Mouse (Mus musculus) midbrain, embryonic 11.5 days (tissue): ENCODE data around the gene Bbs9. TPM values are rescaled to one million over a fixed set of nuclear protein-coding genes. Genes with fewer than 3 reads are reported as not detected.

Source experiments
- ATAC-seq: fragments of 200-750 bp; cut with Nextera tagmentation; 2 replicates; pipeline ENCODE4 v1.8.0; 2017; ENCODE audit warnings: moderate TSS enrichment, moderate library complexity; ENCODE audit not compliant: low FRiP score
- DNase-seq: peaks from one replicate; pipeline ENCODE4 v3.0.0; 2015; ENCODE audit warnings: low spot score; ENCODE audit errors: missing footprints
- H3K27ac ChIP-seq: fragments of 300-500 bp; sonication (generic); 2 replicates; pipeline ENCODE4 v1.5.1; 2014; ENCODE audit warnings: low read depth, low read length
- H3K27me3 ChIP-seq: fragments of 300-500 bp; sonication (generic); 2 replicates; pipeline ENCODE4 v1.6.1; 2014; ENCODE audit warnings: mild to moderate bottlenecking, low read length, moderate library complexity, mixed read lengths; ENCODE audit not compliant: control insufficient read depth, insufficient read depth
- H3K36me3 ChIP-seq: fragments of 300-500 bp; sonication (generic); 2 replicates; pipeline ENCODE4 v1.6.1; 2014; ENCODE audit warnings: mild to moderate bottlenecking, low read length, moderate library complexity, mixed read lengths; ENCODE audit not compliant: control insufficient read depth, insufficient read depth
- H3K4me1 ChIP-seq: fragments of 300-500 bp; sonication (generic); 2 replicates; pipeline ENCODE4 v1.6.1; 2014; ENCODE audit warnings: low read length; ENCODE audit not compliant: control insufficient read depth, insufficient read depth
- H3K4me2 ChIP-seq: fragments of 300-500 bp; sonication (generic); 2 replicates; pipeline ENCODE4 v1.6.1; 2014; ENCODE audit warnings: mild to moderate bottlenecking, moderate library complexity
- H3K4me3 ChIP-seq: fragments of 300-500 bp; sonication (generic); 2 replicates; pipeline ENCODE4 v1.5.1; 2014; ENCODE audit warnings: low read depth, low read length
- H3K9ac ChIP-seq: fragments of 300-500 bp; sonication (generic); 2 replicates; pipeline ENCODE4 v1.6.1; 2014; ENCODE audit warnings: low read length
- H3K9me3 ChIP-seq: fragments of 300-500 bp; sonication (generic); 2 replicates; pipeline ENCODE4 v1.6.1; 2016; ENCODE audit warnings: low read length; ENCODE audit not compliant: control insufficient read depth
- WGBS: fragments of 180-500 bp; shearing (Covaris S2); extraction: QIAGEN DNeasy Blood & Tissue Kit; methylation state at CpG from one replicate; pipeline ENCODE4 v1.1.7; 2014; 5-methylcytosine and 5-hydroxymethylcytosine counted together
- polyA plus RNA-seq: library from polyadenylated mRNA; unstranded; fragments of >200 nt; fragmentation: Nextera tagmentation; extraction: Ambion mirVana; gene quantifications from 2 replicates; pipeline ENCODE4 v1.2.1, GENCODE M21; 2014

The Bbs9 gene
- polyA plus RNA-seq, 1 experiment from 2014 or later = 17.4 TPM

DNA sequence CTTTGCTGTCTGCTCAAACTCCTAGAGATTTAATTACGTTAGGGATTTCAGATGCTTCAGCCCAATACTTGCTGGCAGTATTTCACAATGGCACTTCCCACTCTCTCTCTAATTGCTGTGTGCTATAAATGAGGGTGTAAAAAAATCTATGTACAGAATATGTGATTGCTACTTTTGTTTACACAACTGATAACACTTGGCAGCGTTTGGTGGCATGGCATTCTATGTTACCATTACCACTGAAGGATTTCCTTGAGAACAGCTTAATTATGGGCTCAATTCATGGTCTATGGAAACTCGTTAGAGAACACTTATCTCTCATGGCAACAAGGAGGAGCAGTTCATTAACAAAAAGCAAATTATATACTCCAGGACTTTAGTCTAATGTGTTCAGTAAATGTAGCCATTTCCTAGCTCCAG, 351.1 kb downstream of the Bbs9 start:
- ATAC-seq = no peak

GRCm38 (mm10) chr9:22827176-22827770, 351.8 kb downstream of the Bbs9 start:
- ATAC-seq (no peak), DNase-seq (no peak)
- WGBS = 84% methylated on average over 2 of the region's 2 CpGs
- H3K9ac ChIP-seq = no peak overlapping the region
- H3K4me2 ChIP-seq = no peak overlapping the region
- H3K27ac ChIP-seq = no peak overlapping the region
- no peaks in the 10 kb centered on the region for H3K9me3 ChIP-seq
- no peaks in the 10 kb centered on the region; the same call in 1 of the 2 replicates for H3K27me3 ChIP-seq
- H3K36me3 ChIP-seq = no peaks in the 10 kb centered on the region
- H3K4me3 ChIP-seq = no peak overlapping the region
- no peaks in the 10 kb centered on the region for H3K4me1 ChIP-seq

More for the DNA sequence above, 351.1 kb downstream of the Bbs9 start:
- Histone ChIP-seq H3K4me3 (no peak overlapping the region), H3K27me3 (no peaks in the 10 kb centered on the region; the same call in 1 of the 2 replicates), H3K9me3 (no peaks in the 10 kb centered on the region), H3K9ac (no peak overlapping the region), H3K36me3 (no peaks in the 10 kb centered on the region), H3K27ac (no peak overlapping the region), H3K4me2 (no peak overlapping the region), H3K4me1 (no peaks in the 10 kb centered on the region)
- WGBS = 70% methylated on average over 3 of the region's 3 CpGs
- no peak for DNase-seq

DNA sequence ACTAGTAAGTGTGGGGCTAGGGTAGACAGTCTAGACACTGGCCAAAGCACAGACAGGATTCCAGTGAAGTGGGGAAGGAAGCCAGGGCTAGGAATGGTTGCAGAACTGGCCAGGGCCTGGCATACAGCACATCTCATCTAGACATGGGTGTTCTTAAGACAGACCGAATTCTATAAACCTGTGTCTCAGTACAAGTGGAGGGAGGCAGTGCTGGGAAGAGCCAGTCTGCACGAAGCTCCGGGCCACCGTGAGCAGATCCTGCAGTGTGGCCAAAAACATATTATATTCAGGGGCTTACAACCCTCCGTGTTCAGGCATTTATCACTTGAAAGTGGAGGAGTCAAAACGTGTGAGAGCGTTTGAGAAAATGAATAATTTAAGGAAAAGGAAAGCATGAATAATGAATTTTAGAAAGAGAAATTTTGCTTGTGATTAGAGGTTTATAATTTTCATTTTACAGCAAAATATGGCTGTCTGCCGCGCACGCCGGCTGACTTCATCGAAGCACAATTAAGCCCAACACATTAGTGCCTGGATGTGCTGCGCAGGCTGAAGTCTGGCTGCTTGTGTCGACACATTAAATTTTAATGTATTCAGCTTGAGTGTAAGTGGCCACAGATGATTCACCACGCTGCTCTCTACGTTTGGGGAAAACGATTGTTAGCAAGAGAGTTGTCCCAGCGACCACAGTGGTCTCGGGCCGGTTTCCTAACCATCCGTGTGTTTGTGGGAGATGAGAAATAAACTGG, 353.9 kb downstream of the Bbs9 start:
- WGBS = 89% methylated on average over 21 of the region's 21 CpGs
- ATAC-seq = no peak; the same call in 1 of the 2 replicates
- Histone ChIP-seq H3K27me3 (no peaks in the 10 kb centered on the region), H3K4me2 (no peak overlapping the region), H3K4me1 (no peaks in the 10 kb centered on the region), H3K9me3 (no peaks in the 10 kb centered on the region), H3K9ac (no peak overlapping the region), H3K36me3 (no peaks in the 10 kb centered on the region), H3K4me3 (no peak overlapping the region), H3K27ac (no peak overlapping the region)
- DNase-seq = no peak

DNA sequence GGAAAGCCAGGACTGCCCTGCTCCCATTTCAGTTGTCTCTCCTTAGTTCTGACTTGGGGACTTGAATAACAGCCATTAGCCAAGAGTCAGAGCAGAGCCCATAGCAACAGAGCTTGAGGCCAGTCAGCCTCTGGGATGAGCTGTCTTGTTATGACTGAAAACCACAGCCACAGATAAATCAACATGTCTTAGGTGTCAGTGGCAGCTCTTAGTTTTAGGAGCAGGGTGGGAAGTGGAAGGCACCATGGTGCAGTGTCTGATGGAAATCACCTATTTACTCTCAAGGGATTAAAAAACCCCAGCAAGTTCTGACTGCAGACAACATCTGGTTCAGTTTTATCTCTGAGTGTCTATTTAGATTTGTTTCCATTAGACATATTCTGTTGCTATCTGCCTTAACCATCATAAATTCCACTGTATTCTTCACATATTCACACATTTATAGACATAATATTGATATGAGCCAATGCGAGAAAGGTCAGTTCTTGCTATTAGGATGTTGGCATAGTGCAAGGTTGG, 359.5 kb downstream of the Bbs9 start:
- Histone ChIP-seq H3K27me3 (no peaks in the 10 kb centered on the region), H3K4me3 (no peak overlapping the region), H3K9ac (no peak overlapping the region), H3K4me2 (no peak overlapping the region), H3K27ac (no peak overlapping the region), H3K9me3 (no peaks in the 10 kb centered on the region), H3K4me1 (peaks cover 4% of the 10 kb centered on the region), H3K36me3 (no peaks in the 10 kb centered on the region)
- no peak for DNase-seq
- 98% methylated on average over 1 of the region's 1 CpGs for WGBS
- ATAC-seq = no peak

DNA sequence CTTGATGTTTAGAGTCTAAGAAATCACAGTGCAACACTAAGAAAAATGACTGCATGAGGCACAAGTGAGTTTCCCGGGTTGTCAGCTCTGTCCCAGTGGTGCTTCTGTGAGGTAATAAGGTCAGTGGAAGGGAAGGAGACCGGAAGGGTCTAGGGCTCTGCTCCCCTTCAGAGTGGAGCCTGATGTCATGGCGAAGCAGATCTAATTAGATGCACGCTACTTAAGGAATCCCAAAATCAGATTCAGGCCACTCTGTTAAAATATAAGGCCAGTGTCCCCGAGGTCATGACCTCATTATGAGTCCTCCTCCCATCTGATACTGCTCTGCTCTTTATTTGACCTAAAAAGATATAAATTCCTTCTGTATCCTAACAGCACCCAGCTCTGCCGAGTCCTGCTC, 361.5 kb downstream of the Bbs9 start:
- H3K4me2 ChIP-seq = no peak overlapping the region
- peaks cover 4% of the 10 kb centered on the region for H3K4me1 ChIP-seq
- no peak overlapping the region for H3K9ac ChIP-seq
- ATAC-seq = peak; percentile 58
- H3K36me3 ChIP-seq = no peaks in the 10 kb centered on the region
- no peak for DNase-seq
- WGBS = 36% methylated on average over 6 of the region's 6 CpGs
- H3K4me3 ChIP-seq = no peak overlapping the region
- no peaks in the 10 kb centered on the region for H3K27me3 ChIP-seq
- no peaks in the 10 kb centered on the region for H3K9me3 ChIP-seq
- H3K27ac ChIP-seq = no peak overlapping the region

GRCm38 (mm10) chr9:22837702-22838210, 362.2 kb downstream of the Bbs9 start:
- ATAC-seq = peak; percentile 72
- H3K36me3 ChIP-seq = no peaks in the 10 kb centered on the region
- WGBS = 16% methylated on average over 4 of the region's 4 CpGs
- no peak overlapping the region for H3K4me3 ChIP-seq
- no peaks in the 10 kb centered on the region for H3K27me3 ChIP-seq
- no peaks in the 10 kb centered on the region for H3K9me3 ChIP-seq
- H3K9ac ChIP-seq = peak overlapping the region; percentile 24; the same call in 1 of the 2 replicates
- DNase-seq = no peak
- peak overlapping the region; percentile 14; the same call in 1 of the 2 replicates for H3K27ac ChIP-seq
- H3K4me2 ChIP-seq = no peak overlapping the region
- peaks cover 4% of the 10 kb centered on the region for H3K4me1 ChIP-seq

- no peak overlapping the region for H3K4me2 ChIP-seq
- no peak for ATAC-seq
- no peak overlapping the region for H3K27ac ChIP-seq
- H3K4me3 ChIP-seq = no peak overlapping the region
- no peak overlapping the region for H3K9ac ChIP-seq
- DNase-seq = no peak
- H3K27me3 ChIP-seq = no peaks in the 10 kb centered on the region
- no peaks in the 10 kb centered on the region for H3K9me3 ChIP-seq
- H3K36me3 ChIP-seq = no peaks in the 10 kb centered on the region
- 89% methylated on average over 2 of the region's 2 CpGs for WGBS
- H3K4me1 ChIP-seq = no peaks in the 10 kb centered on the region
Observed at GRCm38 (mm10) chr9:22846048-22846447, 370.5 kb downstream of the Bbs9 start.

DNA sequence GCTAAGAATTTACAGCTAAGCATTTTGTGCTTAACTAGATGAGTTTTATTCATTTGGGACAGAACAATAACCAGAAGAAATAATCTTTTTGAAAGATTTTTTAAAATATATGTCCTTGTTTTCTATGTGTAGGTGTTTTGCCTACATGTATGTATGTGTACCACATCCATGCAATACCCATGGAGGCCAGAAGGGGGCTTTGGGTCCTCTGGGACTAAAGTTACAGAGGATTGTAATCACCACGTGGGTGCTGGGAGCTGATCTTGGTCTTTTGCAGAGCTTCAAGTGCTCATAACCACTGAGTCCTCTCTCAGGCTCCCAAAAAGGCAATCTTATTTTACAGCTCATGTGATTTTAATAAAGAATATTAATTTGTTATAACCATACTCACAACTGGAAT, 371.3 kb downstream of the Bbs9 start:
- H3K4me1 ChIP-seq = no peaks in the 10 kb centered on the region
- no peaks in the 10 kb centered on the region for H3K27me3 ChIP-seq
- 77% methylated on average over 1 of the region's 1 CpGs for WGBS
- no peaks in the 10 kb centered on the region for H3K36me3 ChIP-seq
- H3K27ac ChIP-seq = no peak overlapping the region
- DNase-seq (no peak), ATAC-seq (no peak)
- H3K4me2 ChIP-seq = no peak overlapping the region
- no peaks in the 10 kb centered on the region for H3K9me3 ChIP-seq
- no peak overlapping the region for H3K4me3 ChIP-seq
- no peak overlapping the region for H3K9ac ChIP-seq

GRCm38 (mm10) chr9:22848800-22849199, 373.3 kb downstream of the Bbs9 start:
- H3K4me2 ChIP-seq = no peak overlapping the region
- DNase-seq (no peak), ATAC-seq (no peak)
- WGBS = 85% methylated on average over 3 of the region's 3 CpGs
- no peaks in the 10 kb centered on the region for H3K36me3 ChIP-seq
- H3K4me3 ChIP-seq = no peak overlapping the region
- no peaks in the 10 kb centered on the region for H3K27me3 ChIP-seq
- H3K4me1 ChIP-seq = no peaks in the 10 kb centered on the region
- no peak overlapping the region for H3K9ac ChIP-seq
- no peaks in the 10 kb centered on the region for H3K9me3 ChIP-seq
- no peak overlapping the region for H3K27ac ChIP-seq
